Mouse (Mus musculus): ENCODE data around the gene Tpo.

Tpo gene

GRCm38 (mm10) chr12:30008741-30009140 is 123.7 kb downstream of the Tpo start:
- DNase-seq = no peak

GRCm38 (mm10) chr12:30006586-30006985 is 125.8 kb downstream of the Tpo start:
- DNase-seq = no peak

All from cerebellum, postnatal 10 days (tissue).